Mouse (Mus musculus) leukemia stem cell, adult 10-12 weeks (primary cell): ENCODE data around the gene Mthfd2. TPM values are rescaled to one million over a fixed set of nuclear protein-coding genes. Genes with fewer than 3 reads are reported as not detected.

Experiments
- polyA plus RNA-seq: library from polyadenylated mRNA; stranded (reverse); fragments of >175 nt; gene quantifications from 2 replicates; pipeline ENCODE4 v1.2.3, GENCODE M21; 2012; ENCODE audit warnings: low replicate concordance

Mthfd2 gene
- 19.7 and 68.0 TPM in 2 replicates for polyA plus RNA-seq

GRCm38 (mm10) chr6:83325525-83326393 lies at the start of gene Mthfd2, which contains the start of gene Mob1a:
Gene Mthfd2 (minus strand): TSS chr6:83325908.
Gene Mob1a (plus strand): TSS chr6:83326016.

DNA sequence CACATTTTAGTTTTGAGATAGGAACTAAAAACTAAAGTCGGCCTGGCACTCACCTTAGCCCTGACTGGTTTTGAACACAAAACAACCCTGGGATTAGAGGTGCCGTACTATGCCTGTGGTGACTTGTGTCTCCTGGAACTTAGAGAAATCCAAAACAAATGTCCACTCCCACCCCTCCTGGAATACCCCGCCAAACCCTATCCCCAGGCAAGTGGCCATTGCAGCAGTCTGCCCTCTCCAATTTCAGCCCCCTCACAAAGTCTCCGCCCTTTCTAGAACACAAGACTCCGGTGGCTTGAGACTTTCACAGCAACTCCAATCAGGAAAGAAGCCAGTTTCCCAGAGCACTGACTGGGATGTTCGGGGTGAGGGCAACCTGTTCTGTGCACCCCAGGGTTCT lies 23.2 kb upstream of the Mthfd2 start, which contains the start of gene Bola3:
Gene Bola3 (plus strand): TSS at position 275 of the 400 bp plus-strand sequence.

Other genes with a start within 250 kb of the Mthfd2 start
- gene Pcgf1, start 248.0 kb downstream of the Mthfd2 start, polyA plus RNA-seq: 15.7 and 19.3 TPM in 2 replicates
- 0.77 TPM in 1 of 2 replicates, not detected in the other for gene Lbx2, start 239.5 kb downstream of the Mthfd2 start, polyA plus RNA-seq
- gene Ccdc142, start 224.3 kb downstream of the Mthfd2 start, polyA plus RNA-seq: 5.3 and 13.7 TPM in 2 replicates
- 5.9 and 8.9 TPM in 2 replicates for gene Gm42688, start 224.3 kb downstream of the Mthfd2 start, polyA plus RNA-seq
- gene Mrpl53, start 216.9 kb downstream of the Mthfd2 start, polyA plus RNA-seq: 27.5 and 42.2 TPM in 2 replicates
- gene Mogs, start 210.4 kb downstream of the Mthfd2 start, polyA plus RNA-seq: 479 and 532 TPM in 2 replicates
- 40.1 and 107 TPM in 2 replicates for gene Wbp1, start 204.3 kb downstream of the Mthfd2 start, polyA plus RNA-seq
- gene Ino80b, start 200.5 kb downstream of the Mthfd2 start, polyA plus RNA-seq: 180 and 401 TPM in 2 replicates
- gene Rtkn, start 190.4 kb downstream of the Mthfd2 start, polyA plus RNA-seq: 1.6 and 2.5 TPM in 2 replicates
- gene Wdr54, start 169.5 kb downstream of the Mthfd2 start, polyA plus RNA-seq: 0.56 TPM in 1 of 2 replicates, not detected in the other
- 0.08 TPM in 1 of 2 replicates, not detected in the other for gene 1700003E16Rik, start 169.5 kb downstream of the Mthfd2 start, polyA plus RNA-seq
- gene Dctn1, start 160.0 kb downstream of the Mthfd2 start, polyA plus RNA-seq: 545 and 1,010 TPM in 2 replicates
- gene Slc4a5, start 106.1 kb downstream of the Mthfd2 start, polyA plus RNA-seq: 0.69 and 0.90 TPM in 2 replicates
- 120 and 147 TPM in 2 replicates for gene Mob1a, start 108 bp upstream of the Mthfd2 start, polyA plus RNA-seq
- 44.1 and 110 TPM in 2 replicates for gene Bola3, start 23.2 kb upstream of the Mthfd2 start, polyA plus RNA-seq
- gene Tet3, start 133.2 kb upstream of the Mthfd2 start, polyA plus RNA-seq: 22.8 and 89.4 TPM in 2 replicates
- 6.0 and 15.2 TPM in 2 replicates for gene Dguok, start 181.1 kb upstream of the Mthfd2 start, polyA plus RNA-seq
- not detected in 2 replicates for gene Actg2, start 210.4 kb upstream of the Mthfd2 start, polyA plus RNA-seq
- 0.55 and 2.0 TPM in 2 replicates for gene Stambp, start 246.8 kb upstream of the Mthfd2 start, polyA plus RNA-seq